Mouse (Mus musculus): ENCODE measurements around the gene Clec4b2. TPM values are rescaled to one million over a fixed set of nuclear protein-coding genes. Genes with fewer than 3 reads are reported as not detected.

Clec4b2 gene
- total RNA-seq, 2 experiments from 2014 or later = 0.24 TPM; not detected in 1

Other genes starting within 250 kb of the Clec4b2 start
- 1 to 10 TPM; 2.5 to 3.1 TPM for gene Clec4a3, start 220.4 kb upstream of the Clec4b2 start, total RNA-seq (2021)
- not detected for gene Clec4a4, start 182.5 kb upstream of the Clec4b2 start, total RNA-seq (2021)
- gene Clec4b1, start 122.9 kb upstream of the Clec4b2 start, total RNA-seq (2021) = not detected
- 1 to 10 TPM; 1.9 to 2.7 TPM for gene Clec4a2, start 66.5 kb upstream of the Clec4b2 start, total RNA-seq (2021)
- gene Clec4n, start 57.0 kb downstream of the Clec4b2 start, total RNA-seq (2021) = 1 to 10 TPM; 1.7 to 2.2 TPM
- under 1 TPM in 1 of 2 experiments, not detected in 1; 0.66 TPM for gene Clec4d, start 89.2 kb downstream of the Clec4b2 start, total RNA-seq (2021)
- gene Clec4e, start 117.0 kb downstream of the Clec4b2 start, total RNA-seq (2021) = under 1 TPM in 1 of 2 experiments, not detected in 1; 0.22 TPM
- not detected for gene Vmn2r19, start 135.4 kb downstream of the Clec4b2 start, total RNA-seq (2021)
- gene Vmn2r20, start 245.2 kb downstream of the Clec4b2 start, total RNA-seq (2021) = not detected

Data from heart, postnatal 14 days (tissue).